Mouse (Mus musculus): ENCODE data around the gene Zfp365.

- TF ChIP-seq CTCF (IDR thresholded peaks at IDR 0.05; ENCODE audit: insufficient read depth, low read length) (peak; percentile 97), POLR2A (IDR thresholded peaks at IDR 0.05; ENCODE audit: borderline replicate concordance, extremely low read depth, low read depth, low read length) (no peak)
These were observed 40.7 kb downstream of the Zfp365 start for GRCm38 (mm10) chr10:67871811-67872210.

Data from lung, adult 2 months (tissue).